Mouse (Mus musculus) forebrain, embryonic 11.5 days (tissue): Measurements from ENCODE around the gene Ckap2l. TPM values are rescaled to one million over a fixed set of nuclear protein-coding genes. Genes with fewer than 3 reads are reported as not detected.

Experiments
- ATAC-seq: fragments of 200-750 bp; cut with Nextera tagmentation; replicated peaks from 2 replicates; pipeline ENCODE4 v1.8.0; 2017; ENCODE audit warnings: moderate TSS enrichment; ENCODE audit not compliant: low FRiP score
- DNase-seq: peaks from one replicate; pipeline ENCODE4 v3.0.0-alpha.2; 2017; ENCODE audit warnings: low spot score
- H3K27ac ChIP-seq: fragments of 300-500 bp; sonication (generic); 2 replicates; pipeline ENCODE4 v1.5.1; 2014; ENCODE audit warnings: low read depth, low read length
- H3K27me3 ChIP-seq: fragments of 300-500 bp; sonication (generic); 2 replicates; pipeline ENCODE4 v1.6.1; 2014; ENCODE audit warnings: mild to moderate bottlenecking, low read length, mixed read lengths; ENCODE audit not compliant: control insufficient read depth, insufficient read depth
- H3K36me3 ChIP-seq: fragments of 300-500 bp; sonication (generic); 2 replicates; pipeline ENCODE4 v1.6.1; 2014; ENCODE audit warnings: mild to moderate bottlenecking, low read length, moderate library complexity, mixed read lengths; ENCODE audit not compliant: control insufficient read depth, insufficient read depth
- H3K4me1 ChIP-seq: fragments of 300-500 bp; sonication (generic); replicated peaks from 2 replicates; pipeline ENCODE4 v1.6.1; 2014; ENCODE audit warnings: low read length, mixed read lengths; ENCODE audit not compliant: control insufficient read depth, insufficient read depth
- H3K4me2 ChIP-seq: fragments of 300-500 bp; sonication (generic); 2 replicates; pipeline ENCODE4 v1.6.1; 2014; ENCODE audit warnings: low read depth, mild to moderate bottlenecking, low read length, moderate library complexity, mixed read lengths; ENCODE audit not compliant: severe bottlenecking
- H3K4me3 ChIP-seq: fragments of 300-500 bp; sonication (generic); 2 replicates; pipeline ENCODE4 v1.5.1; 2014; ENCODE audit warnings: low read depth, low read length
- H3K9ac ChIP-seq: fragments of 300-500 bp; sonication (generic); 2 replicates; pipeline ENCODE4 v1.6.1; 2014; ENCODE audit warnings: low read length
- H3K9me3 ChIP-seq: fragments of 300-500 bp; sonication (generic); 2 replicates; pipeline ENCODE4 v1.6.1; 2016; ENCODE audit warnings: low read length, mixed read lengths; ENCODE audit not compliant: control insufficient read depth
- WGBS: fragments of 180-500 bp; shearing (Covaris S2); extraction: QIAGEN DNeasy Blood & Tissue Kit; methylation state at CpG from one replicate; pipeline ENCODE4 v1.1.7; 2014; 5-methylcytosine and 5-hydroxymethylcytosine counted together
- polyA plus RNA-seq: library from polyadenylated mRNA; unstranded; fragments of >200 nt; fragmentation: Nextera tagmentation; extraction: Ambion mirVana; gene quantifications from 2 replicates; pipeline ENCODE4 v1.2.1, GENCODE M21; 2014

The Ckap2l gene
- polyA plus RNA-seq, 1 experiment from 2014 or later, result 97.5 TPM

DNA sequence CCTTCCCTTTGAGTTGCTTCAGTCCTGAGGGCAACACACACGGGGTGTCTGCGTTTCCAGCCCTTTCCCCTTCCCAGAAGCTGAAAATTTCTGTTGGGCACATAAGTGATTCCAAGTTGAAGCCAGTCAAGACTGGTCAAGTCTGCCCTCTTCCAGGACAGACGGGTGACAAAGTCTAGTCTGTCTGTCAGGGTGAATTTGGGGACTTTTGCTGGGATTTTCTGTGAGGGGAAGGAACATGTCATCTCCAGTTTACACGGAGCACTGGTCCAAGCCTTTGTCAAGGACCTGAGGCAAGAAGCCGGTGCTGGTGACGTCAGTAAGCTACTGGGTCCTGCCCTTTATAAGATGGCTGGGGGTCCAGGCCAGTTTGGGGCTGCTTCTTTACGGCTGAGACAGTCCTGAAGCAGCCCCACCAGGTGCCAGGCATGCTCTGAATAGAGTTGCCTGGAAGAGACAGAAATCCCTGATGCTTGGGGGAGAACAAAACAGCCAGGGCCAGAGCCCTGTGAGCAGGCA is 69.9 kb downstream of the Ckap2l start:
- Histone ChIP-seq H3K4me2 (no peak overlapping the region), H3K4me1 (no peaks in the 10 kb centered on the region), H3K9me3 (no peaks in the 10 kb centered on the region; the same call in 1 of the 2 replicates), H3K27ac (no peak overlapping the region), H3K4me3 (no peak overlapping the region), H3K9ac (no peak overlapping the region), H3K36me3 (no peaks in the 10 kb centered on the region), H3K27me3 (no peaks in the 10 kb centered on the region)
- DNase-seq (no peak), ATAC-seq (no peak)
- WGBS, result 71% methylated on average over 7 of the region's 7 CpGs

DNA sequence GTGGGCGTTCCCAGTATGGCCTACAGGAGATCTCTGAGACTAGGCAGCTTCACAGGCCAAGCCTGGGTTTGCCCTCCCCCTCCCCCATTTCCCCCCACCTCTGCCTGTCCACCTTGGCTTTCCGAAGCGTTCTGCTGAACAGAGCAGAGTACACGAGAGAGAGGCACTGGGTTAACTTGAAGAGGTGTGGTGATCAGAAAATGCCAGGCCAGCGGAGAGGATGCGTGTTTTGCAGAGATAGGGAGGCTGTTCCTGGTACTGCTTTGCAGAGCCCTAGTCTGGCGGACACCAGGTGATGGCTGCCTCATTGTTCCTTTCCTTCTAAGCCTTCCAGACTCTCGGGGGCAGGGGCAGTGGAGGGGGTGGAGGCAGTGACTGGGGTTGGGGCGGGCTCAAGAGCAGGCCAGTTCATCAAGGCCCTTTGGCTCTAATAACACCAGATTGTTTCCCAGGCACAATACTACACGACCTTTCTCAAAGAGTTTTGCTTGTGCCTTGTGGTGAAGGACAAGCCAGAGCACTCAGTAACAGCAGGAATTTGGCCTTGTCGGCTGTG is 70.6 kb downstream of the Ckap2l start:
- no peaks in the 10 kb centered on the region for H3K27me3 ChIP-seq
- H3K27ac ChIP-seq, result no peak overlapping the region
- WGBS, result 68% methylated on average over 11 of the region's 11 CpGs
- H3K4me3 ChIP-seq, result no peak overlapping the region
- H3K4me1 ChIP-seq, result no peaks in the 10 kb centered on the region
- H3K4me2 ChIP-seq, result no peak overlapping the region
- DNase-seq (no peak), ATAC-seq (peak; percentile 39; the same call in 1 of the 2 replicates)
- no peaks in the 10 kb centered on the region for H3K36me3 ChIP-seq
- no peak overlapping the region for H3K9ac ChIP-seq
- no peaks in the 10 kb centered on the region; the same call in 1 of the 2 replicates for H3K9me3 ChIP-seq

DNA sequence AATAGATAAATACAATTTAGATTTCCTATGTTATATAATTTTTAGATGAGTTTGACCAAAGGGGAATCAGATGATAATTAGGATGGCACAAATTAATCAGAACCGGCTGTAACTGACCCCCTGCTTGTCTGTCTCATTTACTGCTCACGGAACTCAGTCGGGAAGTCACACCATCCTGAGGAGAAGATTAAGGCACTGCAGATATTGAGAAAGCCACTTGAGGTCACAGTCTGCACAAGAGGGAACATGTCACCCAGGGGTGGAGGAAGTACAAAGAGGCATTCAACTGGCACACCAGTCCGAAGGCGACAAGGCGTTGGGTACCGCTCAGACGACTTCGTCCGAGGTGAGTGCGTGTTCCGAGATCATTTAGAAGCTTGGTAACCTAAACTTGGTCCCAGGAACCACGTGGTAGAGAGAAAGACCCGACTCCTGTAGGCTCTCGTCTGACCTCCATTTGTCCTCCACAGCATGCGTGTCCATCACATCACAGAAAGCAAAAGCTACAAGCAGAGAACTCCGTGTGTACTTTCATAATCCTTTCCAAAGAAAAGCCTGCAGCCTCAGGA is 71.7 kb downstream of the Ckap2l start:
- H3K4me1 ChIP-seq, result no peaks in the 10 kb centered on the region
- H3K4me2 ChIP-seq, result no peak overlapping the region
- no peaks in the 10 kb centered on the region; the same call in 1 of the 2 replicates for H3K9me3 ChIP-seq
- H3K4me3 ChIP-seq, result no peak overlapping the region
- DNase-seq (no peak), ATAC-seq (no peak)
- H3K36me3 ChIP-seq, result no peaks in the 10 kb centered on the region
- WGBS, result 87% methylated on average over 17 of the region's 17 CpGs
- H3K9ac ChIP-seq, result no peak overlapping the region
- H3K27ac ChIP-seq, result no peak overlapping the region; the same call in 1 of the 2 replicates
- H3K27me3 ChIP-seq, result no peaks in the 10 kb centered on the region

DNA sequence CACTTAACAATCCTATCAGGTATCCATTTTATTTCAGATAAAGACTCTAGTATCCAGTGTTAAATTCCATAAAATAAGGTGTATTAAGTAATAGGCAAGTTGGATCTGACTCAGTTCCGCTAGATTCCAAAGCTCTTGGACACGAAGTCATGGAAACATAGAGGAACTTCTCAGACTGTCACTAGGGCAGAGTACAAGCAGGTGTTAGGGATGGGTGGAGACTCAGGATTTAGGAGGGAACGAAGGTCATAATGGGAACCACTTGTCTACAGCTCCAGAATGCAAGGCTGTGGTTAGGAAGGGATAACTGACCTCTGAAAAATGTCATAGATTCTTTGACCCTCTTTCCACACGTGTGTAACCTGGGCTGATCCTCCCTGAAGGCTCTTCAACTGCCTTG is 72.8 kb downstream of the Ckap2l start:
- no peak overlapping the region for H3K4me2 ChIP-seq
- 86% methylated on average over 4 of the region's 4 CpGs for WGBS
- DNase-seq (no peak), ATAC-seq (no peak)
- H3K27ac ChIP-seq, result no peak overlapping the region
- no peaks in the 10 kb centered on the region for H3K4me1 ChIP-seq
- no peak overlapping the region for H3K9ac ChIP-seq
- H3K27me3 ChIP-seq, result no peaks in the 10 kb centered on the region
- H3K4me3 ChIP-seq, result no peak overlapping the region
- H3K36me3 ChIP-seq, result no peaks in the 10 kb centered on the region
- no peaks in the 10 kb centered on the region; the same call in 1 of the 2 replicates for H3K9me3 ChIP-seq

DNA sequence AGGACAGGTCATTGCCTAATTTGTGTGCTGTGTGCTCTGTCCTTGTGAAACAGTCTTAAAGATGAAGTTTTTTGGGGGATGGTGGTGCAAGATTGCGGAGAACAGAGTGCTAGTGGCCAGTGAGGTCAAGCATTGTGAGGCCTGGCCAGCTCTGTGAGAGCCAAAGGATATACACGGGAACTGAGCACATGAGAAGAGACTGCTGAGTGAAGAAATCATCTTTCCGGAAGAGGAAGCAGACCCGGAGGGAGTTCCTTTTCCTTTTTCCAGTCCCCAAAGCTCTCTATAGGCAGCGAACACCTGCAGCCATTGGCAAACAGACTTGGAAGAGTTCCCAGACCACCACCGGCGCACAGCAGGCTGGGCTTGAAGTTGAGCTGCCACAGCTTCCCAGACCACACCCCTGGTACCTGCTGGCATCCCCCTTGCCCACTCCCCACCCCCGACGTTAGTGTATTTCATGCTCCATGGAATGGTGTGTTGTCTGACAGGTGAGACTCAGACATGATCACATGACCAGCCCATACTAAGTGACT is 75.8 kb downstream of the Ckap2l start:
- no peaks in the 10 kb centered on the region for H3K27me3 ChIP-seq
- H3K4me3 ChIP-seq, result no peak overlapping the region
- H3K27ac ChIP-seq, result no peak overlapping the region
- H3K4me1 ChIP-seq, result no peaks in the 10 kb centered on the region
- H3K4me2 ChIP-seq, result no peak overlapping the region
- 86% methylated on average over 9 of the region's 9 CpGs for whole genome bisulfite sequencing
- no peaks in the 10 kb centered on the region for H3K36me3 ChIP-seq
- no peak for ATAC-seq
- no peaks in the 10 kb centered on the region for H3K9me3 ChIP-seq
- no peak for DNase-seq
- no peak overlapping the region for H3K9ac ChIP-seq

DNA sequence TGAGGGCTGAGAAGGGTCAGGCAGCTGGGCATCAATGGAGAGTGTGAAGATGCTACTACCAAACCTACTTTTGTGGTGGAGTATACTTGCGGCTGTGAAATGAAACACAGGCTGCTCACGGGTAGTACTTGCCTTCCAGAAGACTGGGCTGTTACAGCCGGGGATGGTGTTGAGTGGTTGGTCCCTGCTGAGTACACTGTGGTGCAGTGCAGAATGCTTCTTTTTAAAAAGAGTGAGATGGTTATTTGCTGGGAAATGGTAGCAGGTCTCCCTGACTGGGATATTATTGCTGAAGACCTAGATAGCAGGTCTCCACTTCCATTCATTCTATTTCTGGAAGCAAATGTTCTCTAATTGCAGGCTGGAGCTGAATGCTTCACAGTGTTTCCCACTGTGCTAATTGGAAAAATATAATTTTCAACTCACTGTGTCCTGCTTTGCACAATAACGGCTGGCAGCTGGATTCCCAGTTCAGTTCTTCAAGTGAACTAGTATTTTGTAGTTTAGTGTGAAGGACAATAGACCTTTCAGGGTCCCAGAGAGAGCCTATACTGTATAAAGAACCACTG is 78.4 kb downstream of the Ckap2l start:
- Histone ChIP-seq H3K4me3 (no peak overlapping the region), H3K4me1 (no peaks in the 10 kb centered on the region), H3K4me2 (no peak overlapping the region), H3K27ac (no peak overlapping the region), H3K36me3 (no peaks in the 10 kb centered on the region), H3K27me3 (no peaks in the 10 kb centered on the region), H3K9ac (no peak overlapping the region), H3K9me3 (no peaks in the 10 kb centered on the region)
- ATAC-seq, result no peak
- WGBS, result 79% methylated on average over 4 of the region's 4 CpGs
- no peak for DNase-seq

Other genes with a start within 250 kb of the Ckap2l start
- 0.05 and 0.08 TPM in 2 replicates for gene Vinac1, start 249.0 kb downstream of the Ckap2l start, polyA plus RNA-seq
- 16.7 and 16.8 TPM in 2 replicates for gene Ttl, start 231.3 kb downstream of the Ckap2l start, polyA plus RNA-seq
- gene Polr1b, start 196.2 kb downstream of the Ckap2l start, polyA plus RNA-seq, result 30.9 and 33.9 TPM in 2 replicates
- 24.5 TPM in 2 replicates for gene Chchd5, start 167.5 kb downstream of the Ckap2l start, polyA plus RNA-seq
- gene Slc20a1, start 98.4 kb downstream of the Ckap2l start, polyA plus RNA-seq, result 70.7 and 72.8 TPM in 2 replicates
- 0.12 TPM in 1 of 2 replicates, not detected in the other for gene Il1a, start 12.8 kb upstream of the Ckap2l start, polyA plus RNA-seq
- not detected in 2 replicates for gene Il1b, start 73.9 kb upstream of the Ckap2l start, polyA plus RNA-seq
- gene F830045P16Rik, start 239.4 kb upstream of the Ckap2l start, polyA plus RNA-seq, result not detected in 2 replicates